Mouse (Mus musculus) stomach, postnatal 0 days (tissue): ENCODE measurements at regions not wholly inside any gene's neighbourhood (a gene's known extent, or its start where the extent isn't known, plus 50 kb on each side); places are given as distances from the start of the nearest gene placed in this dataset.

ENCODE experiments used
- CTCF ChIP-seq: IDR thresholded peaks from 2 replicates; pipeline ENCODE4 v1.5.1; 2016; ENCODE audit warnings: antibody characterized with exemption, low read depth, mild to moderate bottlenecking, moderate library complexity
- EP300 ChIP-seq: optimal IDR thresholded peaks from 2 replicates; pipeline ENCODE3; 2016; ENCODE audit warnings: antibody characterized with exemption

- TF ChIP-seq CTCF (no peak), EP300 (no peak)
These were observed 60.0 kb downstream of the Foxb1 start for GRCm38 (mm10) chr9:69700696-69701095.
